Mouse (Mus musculus): ENCODE measurements around the gene Cnih1. TPM values are rescaled to one million over a fixed set of nuclear protein-coding genes. Genes with fewer than 3 reads are reported as not detected.
"Not testable (repeated sequence)": the region's sequence is repeated elsewhere in the genome, so short reads cannot be mapped to it uniquely, and the experiment has no call there.

The Cnih1 gene
- 10 to 100 TPM in 3 of 26 experiments, 1 to 10 TPM in 23; 1.1 to 26.7 (median 7.0) TPM for total RNA-seq (2018; cell fraction: chromatin; rRNA removed)
- 10 to 100 TPM; 57.6 to 99.6 (median 79.9) TPM for total RNA-seq (2018; cell fraction: cytosol; rRNA removed)
- 100 to 1,000 TPM in 2 of 26 experiments, 10 to 100 TPM in 24; 11.6 to 114 (median 32.7) TPM for total RNA-seq (2018; cell fraction: nucleus; rRNA removed)
- 83.7 to 122 TPM (median 95.7 TPM) in 3 replicates for polyA plus RNA-seq (2018)

DNA sequence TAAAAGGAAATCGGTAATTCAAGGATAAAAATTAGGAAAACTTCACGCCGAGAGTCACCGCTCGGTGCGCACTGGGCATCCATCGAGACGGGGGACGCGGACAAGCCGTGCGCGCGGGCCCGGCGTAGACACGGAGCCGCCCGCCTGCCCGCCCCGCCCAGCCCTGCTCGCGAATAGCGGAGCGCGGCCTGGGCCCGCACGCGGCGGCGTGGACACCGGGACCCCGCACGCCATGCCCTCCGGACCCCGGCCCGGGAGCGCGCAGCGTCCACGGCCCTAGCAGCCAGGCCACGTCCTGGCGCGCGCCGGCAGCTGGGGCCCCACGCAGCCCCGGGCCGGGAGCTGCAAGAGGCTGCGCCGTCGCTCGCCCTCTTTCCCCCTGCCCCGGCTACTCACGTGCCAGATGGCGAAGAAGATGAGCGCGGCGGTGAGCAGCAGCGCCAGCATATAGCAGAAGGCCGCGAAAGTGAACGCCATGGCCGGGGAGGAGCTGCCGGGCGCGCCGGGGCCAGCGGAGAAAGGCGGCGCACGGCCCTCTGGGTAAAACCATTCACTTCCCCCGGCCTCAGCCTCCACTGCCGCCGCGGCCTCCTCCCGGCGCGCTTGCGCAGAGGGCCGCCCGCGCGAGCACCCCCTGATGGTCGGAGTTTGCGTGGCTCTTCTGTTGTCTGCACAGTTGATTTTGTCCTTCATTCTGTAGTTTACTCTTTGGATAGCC, at the start of gene Cnih1:
Cnih1 (minus strand) TSS at position 625 of the 718 bp plus-strand sequence.
- under 1% methylated on average over 76 of the region's 86 CpGs for WGBS (ENCODE audit: missing documents)
- peaks cover 47% of the 10 kb centered on the region for H3K79me2 ChIP-seq (ENCODE audit: inconsistent target)
- H3K27ac ChIP-seq = 0 out of 2 replicates have a peak within 1 kb of the TSS, but pooled peaks have one; percentile 8
- no peaks in the 10 kb centered on the region; the same call in 1 of the 2 replicates for H3K36me3 ChIP-seq (ENCODE audit: inconsistent target)
- H3K4me3 ChIP-seq (ENCODE audit: inconsistent target) = peak within 1 kb of the TSS; percentile 57

DNA sequence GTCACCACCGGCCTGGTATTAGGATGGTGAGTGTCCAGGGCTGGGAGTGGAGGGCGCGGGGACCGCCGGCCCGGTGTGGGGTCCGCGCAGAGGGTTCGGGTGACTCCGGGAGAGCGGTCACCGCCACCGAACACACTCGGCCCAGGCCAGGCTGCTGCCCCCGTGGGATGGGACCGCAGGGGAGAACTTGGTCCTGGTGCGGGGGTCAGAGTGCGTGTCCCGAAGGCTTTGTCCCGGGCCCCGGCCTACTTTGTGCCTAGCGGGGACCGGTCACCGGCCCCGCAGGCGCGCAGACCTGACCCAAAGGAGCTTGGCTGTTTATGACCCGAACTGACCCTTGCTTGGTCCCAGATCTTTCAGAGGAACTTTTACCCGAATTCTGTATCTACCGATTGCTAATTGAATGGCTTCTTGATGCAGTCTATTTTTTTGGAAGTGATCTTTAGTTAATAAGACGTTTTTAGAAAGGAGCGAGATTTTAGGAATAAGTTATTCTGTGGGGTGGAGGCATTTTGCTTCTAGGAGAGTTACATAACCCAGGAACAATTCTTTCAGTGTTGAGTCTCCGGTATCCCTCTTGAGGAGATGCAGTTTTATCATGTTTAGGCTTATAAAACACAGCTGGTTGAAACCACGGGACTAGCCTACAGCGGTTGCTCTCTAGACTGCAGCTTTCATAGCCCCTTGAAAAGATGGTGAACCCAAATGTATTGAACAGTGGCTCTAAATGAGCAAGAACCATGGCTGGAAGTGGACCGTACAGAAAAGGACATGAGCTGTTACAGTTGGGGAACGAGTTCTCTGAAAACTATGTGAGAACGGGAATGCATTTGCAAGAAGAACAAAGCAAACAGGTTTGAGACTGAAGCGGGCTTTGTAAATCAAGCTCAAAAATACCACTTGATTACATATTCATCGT, 44.4 kb upstream of the Cnih1 start:
- no peaks in the 10 kb centered on the region for H3K36me3 ChIP-seq (ENCODE audit: inconsistent target)
- H3K79me2 ChIP-seq (ENCODE audit: inconsistent target) = peaks cover 68% of the 10 kb centered on the region
- H3K27ac ChIP-seq = no peak overlapping the region
- H3K4me3 ChIP-seq (ENCODE audit: inconsistent target) = peak overlapping the region; percentile 64
- WGBS (ENCODE audit: missing documents) = 9% methylated on average over 39 of the region's 40 CpGs

DNA sequence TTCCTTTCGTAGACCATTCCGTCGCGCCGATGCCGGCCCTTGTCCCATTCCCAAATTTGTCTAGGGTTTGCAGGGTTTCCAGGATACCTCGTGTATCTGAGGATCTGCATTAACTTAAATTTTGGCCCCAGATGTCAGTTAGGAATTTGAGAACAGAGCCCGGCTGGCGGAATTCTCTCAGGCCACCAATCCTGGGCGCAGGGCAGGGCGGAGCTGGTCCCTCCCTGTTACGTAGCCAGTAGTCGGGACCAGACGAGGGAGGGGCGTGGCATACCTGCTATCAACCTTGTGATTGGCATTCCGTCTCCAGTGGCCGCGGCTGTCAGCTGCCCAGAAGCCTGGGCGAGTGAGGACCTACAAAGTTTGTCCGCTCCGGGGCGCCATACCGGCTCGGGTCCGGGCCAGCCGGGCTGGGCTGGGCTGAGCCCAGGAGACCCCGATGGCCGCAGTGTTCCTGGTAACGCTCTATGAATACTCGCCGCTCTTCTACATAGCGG, 43.7 kb upstream of the Cnih1 start, which contains the start of gene Cgrrf1:
Cgrrf1 (plus strand) TSS at position 289 of the 497 bp plus-strand sequence.
- 1% methylated on average over 32 of the region's 32 CpGs for WGBS (ENCODE audit: missing documents)
- Histone ChIP-seq H3K36me3 (ENCODE audit: inconsistent target) (no peaks in the 10 kb centered on the region), H3K79me2 (ENCODE audit: inconsistent target) (peaks cover 61% of the 10 kb centered on the region), H3K4me3 (ENCODE audit: inconsistent target) (peak within 1 kb of the TSS; percentile 64), H3K27ac (peak within 1 kb of the TSS; percentile 71)

DNA sequence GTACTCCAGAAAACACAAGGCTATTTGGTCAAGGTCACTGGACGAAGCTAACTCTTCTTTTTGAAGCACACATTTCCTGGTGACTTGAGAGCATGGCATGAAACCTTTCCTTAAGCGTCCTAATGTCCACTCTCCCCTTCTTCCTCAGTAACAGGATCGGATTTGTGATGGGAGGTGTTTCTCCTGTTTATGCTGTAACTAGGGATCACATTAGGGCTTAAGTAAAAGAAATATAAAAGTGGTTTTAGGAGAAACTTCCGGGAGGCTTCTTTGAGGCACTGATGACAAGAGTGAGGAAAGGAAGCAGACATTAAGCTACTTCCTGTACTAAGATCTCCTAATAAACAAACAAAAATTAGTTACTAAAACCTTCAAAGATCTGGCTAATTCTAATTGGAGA, 43.1 kb upstream of the Cnih1 start:
- WGBS (ENCODE audit: missing documents) = 0% methylated on average over 4 of the region's 4 CpGs
- H3K27ac ChIP-seq = peak overlapping the region; percentile 71

DNA sequence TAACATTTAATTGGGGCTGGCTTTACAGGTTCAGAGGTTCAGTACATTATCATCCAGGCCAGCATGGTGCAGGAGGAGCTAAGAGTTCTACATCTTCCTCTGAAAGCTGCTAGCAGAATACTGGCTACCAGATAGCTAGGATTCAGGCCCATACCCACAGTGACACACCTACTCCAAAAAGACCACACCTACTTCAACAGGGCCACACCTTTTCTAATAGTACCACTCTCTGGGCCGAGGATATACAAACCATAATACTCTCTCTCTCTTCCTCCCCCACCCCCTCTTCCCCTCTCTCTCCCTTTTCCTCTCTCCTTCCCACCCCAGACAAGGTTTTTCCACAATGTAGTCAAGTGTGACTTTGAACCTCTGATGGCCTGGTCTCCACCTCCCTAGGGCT, 39.2 kb upstream of the Cnih1 start:
- H3K4me3 ChIP-seq (ENCODE audit: inconsistent target) = no peak overlapping the region
- no peaks in the 10 kb centered on the region for H3K36me3 ChIP-seq (ENCODE audit: inconsistent target)
- peaks cover 16% of the 10 kb centered on the region for H3K79me2 ChIP-seq (ENCODE audit: inconsistent target)
- no peak overlapping the region for H3K27ac ChIP-seq
- 90% methylated on average over 1 of the region's 1 CpGs for WGBS (ENCODE audit: missing documents)

More for the DNA sequence above, 43.1 kb upstream of the Cnih1 start:
- H3K36me3 ChIP-seq (ENCODE audit: inconsistent target) = no peaks in the 10 kb centered on the region
- H3K79me2 ChIP-seq (ENCODE audit: inconsistent target) = peaks cover 55% of the 10 kb centered on the region
- peak overlapping the region; percentile 64 for H3K4me3 ChIP-seq (ENCODE audit: inconsistent target)

DNA sequence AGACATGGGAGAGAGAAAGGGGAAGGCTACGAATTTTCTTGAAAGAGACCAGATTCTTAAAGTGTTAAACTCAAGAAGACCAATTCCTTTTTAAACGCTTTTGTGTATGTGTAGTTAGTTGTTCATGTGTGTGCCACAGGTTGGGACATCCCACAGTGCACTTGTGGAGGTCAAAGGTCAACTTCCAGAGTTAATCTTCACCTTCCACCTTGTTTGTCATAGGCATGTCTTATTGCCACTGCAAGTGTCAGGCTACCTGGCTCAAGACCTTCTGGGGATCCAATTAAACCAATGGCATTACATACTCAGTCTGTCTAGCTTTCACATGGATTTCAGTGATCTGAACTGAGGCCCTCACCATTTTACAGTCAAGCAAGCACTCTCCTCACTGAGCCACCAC, 35.8 kb upstream of the Cnih1 start:
- no peak overlapping the region for H3K4me3 ChIP-seq (ENCODE audit: inconsistent target)
- H3K36me3 ChIP-seq (ENCODE audit: inconsistent target) = no peaks in the 10 kb centered on the region
- no peak overlapping the region for H3K27ac ChIP-seq
- 100% methylated on average over 2 of the region's 2 CpGs for WGBS (ENCODE audit: missing documents)
- peaks cover 28% of the 10 kb centered on the region for H3K79me2 ChIP-seq (ENCODE audit: inconsistent target)

DNA sequence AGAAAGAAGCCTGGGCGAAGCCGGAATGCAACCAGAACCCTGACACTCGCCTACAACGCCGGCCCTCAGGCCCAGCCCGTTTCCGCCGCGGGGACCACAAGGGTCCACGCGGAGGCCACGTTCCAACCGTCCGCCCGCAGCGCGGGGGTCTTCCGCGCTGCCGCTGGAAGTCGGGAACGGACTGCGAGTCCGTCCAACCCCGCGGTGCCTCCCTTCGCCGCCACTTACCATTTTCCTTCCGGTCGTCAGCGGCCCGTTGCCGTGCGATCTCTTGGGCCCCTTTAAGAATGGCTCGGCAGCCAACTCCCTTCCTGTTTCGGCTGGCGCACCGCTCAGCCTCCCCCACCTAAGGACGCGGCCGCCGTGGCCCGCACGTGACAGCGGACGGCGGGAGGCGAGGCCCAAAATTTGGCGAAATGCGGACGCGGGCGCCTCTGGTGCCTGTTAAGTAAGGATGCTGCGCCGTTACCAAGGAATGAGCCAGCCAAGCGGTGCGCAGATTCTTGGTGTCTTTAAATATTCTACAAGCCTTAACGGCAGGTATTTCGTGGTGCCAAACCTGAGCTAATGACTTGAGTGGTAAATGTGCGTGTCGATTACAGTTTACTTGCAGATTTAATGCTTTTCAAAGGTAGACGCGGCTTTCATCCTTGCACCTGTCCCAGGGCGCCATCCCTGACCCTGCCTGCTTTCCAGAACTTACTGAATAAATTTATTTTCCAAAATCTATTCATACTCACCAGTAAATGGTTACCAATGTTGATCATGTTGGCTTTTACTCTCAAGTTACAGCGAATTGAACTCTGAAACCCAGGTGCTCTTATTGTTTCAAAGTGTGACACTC, 33.9 kb upstream of the Cnih1 start, which contains the start of gene Gmfb:
Gmfb (minus strand) TSS at position 370 of the 844 bp plus-strand sequence.
- Histone ChIP-seq H3K36me3 (ENCODE audit: inconsistent target) (peaks cover 4% of the 10 kb centered on the region; the same call in 1 of the 2 replicates), H3K79me2 (ENCODE audit: inconsistent target) (peaks cover 47% of the 10 kb centered on the region), H3K27ac (peak within 1 kb of the TSS; percentile 90), H3K4me3 (ENCODE audit: inconsistent target) (peak within 1 kb of the TSS; percentile 90)
- 1% methylated on average over 65 of the region's 65 CpGs for WGBS (ENCODE audit: missing documents)

DNA sequence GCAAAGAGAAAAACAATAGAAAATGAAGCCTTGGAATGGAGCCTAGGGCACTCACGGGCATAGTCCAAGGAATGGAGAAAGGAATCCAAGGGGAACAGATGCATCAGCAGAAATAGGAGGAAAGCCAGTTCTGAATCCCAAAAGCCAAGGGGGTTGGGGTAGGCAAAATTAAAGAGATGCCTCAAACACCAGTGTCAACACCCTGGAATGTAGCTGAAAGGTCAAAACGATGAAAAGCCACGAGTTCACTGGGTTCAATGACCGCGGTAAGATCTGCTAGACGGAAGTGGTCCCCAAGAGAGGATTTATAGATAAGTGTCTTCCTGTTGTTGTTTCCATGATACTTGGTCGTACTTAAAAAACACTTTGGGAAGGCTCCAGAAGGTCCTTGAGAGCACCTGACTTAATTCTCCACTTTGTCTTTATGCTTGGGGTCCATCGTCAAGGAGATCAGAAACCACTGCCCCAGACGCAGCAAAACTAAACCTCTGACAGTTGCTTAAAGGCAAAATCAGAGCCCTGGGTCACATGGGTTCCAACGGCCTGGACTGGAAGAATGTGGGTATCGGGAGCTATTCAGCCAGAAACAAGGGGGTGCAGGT, 33.2 kb upstream of the Cnih1 start:
- WGBS (ENCODE audit: missing documents) = 0% methylated on average over 11 of the region's 11 CpGs
- Histone ChIP-seq H3K36me3 (ENCODE audit: inconsistent target) (peaks cover 11% of the 10 kb centered on the region), H3K27ac (peak overlapping the region; percentile 90)

DNA sequence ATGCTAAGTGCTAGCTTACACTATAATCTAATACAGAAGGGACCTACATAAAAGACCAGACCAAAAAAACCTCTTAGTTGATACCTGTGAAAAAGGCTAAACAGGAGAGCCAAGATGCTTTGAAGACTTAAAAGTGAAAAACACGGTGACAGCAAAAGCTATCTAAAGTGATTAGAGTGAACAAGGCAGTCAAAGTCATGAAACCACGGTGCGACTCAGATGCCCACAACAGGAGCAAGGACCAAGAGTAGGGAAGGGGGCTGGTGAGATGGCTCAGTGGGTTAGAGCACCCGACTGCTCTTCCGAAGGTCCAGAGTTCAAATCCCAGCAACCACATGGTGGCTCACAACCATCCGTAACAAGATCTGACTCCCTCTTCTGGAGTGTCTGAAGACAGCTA, 31.8 kb upstream of the Cnih1 start:
- not testable (repeated sequence) for H3K27ac ChIP-seq
- peaks cover 69% of the 10 kb centered on the region for H3K79me2 ChIP-seq (ENCODE audit: inconsistent target)
- 84% methylated on average over 3 of the region's 6 CpGs for WGBS (ENCODE audit: missing documents)

More for the DNA sequence above, 33.2 kb upstream of the Cnih1 start:
- Histone ChIP-seq H3K4me3 (ENCODE audit: inconsistent target) (peak overlapping the region; percentile 90), H3K79me2 (ENCODE audit: inconsistent target) (peaks cover 54% of the 10 kb centered on the region)

DNA sequence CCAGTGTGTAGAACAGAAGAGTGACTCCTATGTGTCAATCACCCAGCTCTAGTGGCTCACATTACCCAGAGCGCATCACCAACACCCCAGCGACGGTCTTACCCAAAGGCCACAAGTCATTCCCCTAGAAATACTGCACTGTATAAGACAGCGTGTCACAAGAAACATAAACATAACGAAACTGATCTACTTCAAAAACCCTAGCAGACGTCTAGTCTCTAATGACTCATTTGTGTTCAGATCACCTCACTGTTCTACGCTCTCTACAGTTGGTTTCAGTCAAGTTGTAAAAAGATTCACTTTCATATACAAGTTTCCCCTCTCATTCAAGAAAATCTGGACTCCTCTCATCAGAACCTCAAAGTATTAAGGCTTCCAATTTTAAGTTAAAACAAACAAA, 30.5 kb upstream of the Cnih1 start:
- 95% methylated on average over 7 of the region's 7 CpGs for WGBS (ENCODE audit: missing documents)
- H3K36me3 ChIP-seq (ENCODE audit: inconsistent target) = peaks cover 30% of the 10 kb centered on the region
- H3K4me3 ChIP-seq (ENCODE audit: inconsistent target) = no peak overlapping the region
- peaks cover 81% of the 10 kb centered on the region for H3K79me2 ChIP-seq (ENCODE audit: inconsistent target)
- H3K27ac ChIP-seq = no peak overlapping the region

More for the DNA sequence above, 31.8 kb upstream of the Cnih1 start:
- peaks cover 21% of the 10 kb centered on the region for H3K36me3 ChIP-seq (ENCODE audit: inconsistent target)
- H3K4me3 ChIP-seq (ENCODE audit: inconsistent target) = not testable (repeated sequence)

DNA sequence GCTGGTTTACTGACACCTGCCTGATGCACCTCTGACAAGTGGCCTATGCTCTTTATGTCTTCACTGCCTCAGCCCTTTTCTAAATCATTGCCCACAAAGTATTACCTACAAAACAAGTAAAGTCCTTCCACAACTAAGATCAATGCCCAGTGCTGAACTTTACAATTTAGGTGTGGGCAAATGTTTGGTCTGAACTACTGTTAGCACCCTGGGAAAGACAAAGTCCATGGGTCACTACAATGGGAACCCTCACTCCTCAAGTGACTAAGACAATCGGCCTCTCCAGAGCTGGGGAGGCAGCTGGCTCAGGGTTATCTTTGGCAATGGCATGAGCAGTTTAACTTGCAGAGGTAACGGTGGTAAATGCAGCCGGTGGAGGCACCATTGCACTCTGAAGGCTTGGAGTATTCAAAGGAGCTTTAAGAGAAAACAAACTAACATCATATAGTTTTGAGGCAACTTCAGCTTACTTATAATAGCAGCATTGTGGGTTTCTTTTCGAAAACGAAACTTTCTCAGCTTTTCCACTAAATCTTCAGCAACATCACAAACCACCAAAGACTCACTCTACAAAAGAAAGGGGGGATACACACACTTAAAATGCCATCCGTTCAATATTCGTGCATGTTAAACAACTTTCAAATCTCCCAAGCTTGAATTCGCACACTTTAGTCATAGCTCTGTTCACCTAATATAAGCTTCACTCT, 28.9 kb upstream of the Cnih1 start:
- peaks cover 88% of the 10 kb centered on the region for H3K79me2 ChIP-seq (ENCODE audit: inconsistent target)
- H3K36me3 ChIP-seq (ENCODE audit: inconsistent target) = peaks cover 47% of the 10 kb centered on the region
- WGBS (ENCODE audit: missing documents) = 92% methylated on average over 7 of the region's 8 CpGs
- no peak overlapping the region for H3K4me3 ChIP-seq (ENCODE audit: inconsistent target)
- H3K27ac ChIP-seq = no peak overlapping the region

DNA sequence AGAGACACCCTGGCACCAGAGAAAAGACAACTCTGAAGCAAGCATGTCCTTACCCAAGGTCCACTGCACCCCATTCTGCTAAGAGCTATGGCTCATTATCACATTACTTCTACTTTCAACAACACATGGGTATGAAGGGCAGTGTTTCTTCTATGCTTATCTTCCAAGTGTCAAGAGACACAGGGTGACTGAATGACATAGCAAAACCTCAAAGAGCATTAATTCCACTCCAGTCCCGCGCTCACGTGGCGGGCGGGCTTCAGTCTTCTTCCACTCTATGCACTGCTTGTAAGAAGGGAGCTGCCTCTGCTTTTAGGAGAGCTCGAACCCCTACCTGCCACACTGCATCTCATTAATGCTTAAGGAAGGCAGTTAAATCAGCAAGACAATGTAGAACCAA, 27.4 kb upstream of the Cnih1 start:
- Histone ChIP-seq H3K79me2 (ENCODE audit: inconsistent target) (peaks cover 76% of the 10 kb centered on the region), H3K27ac (no peak overlapping the region), H3K36me3 (ENCODE audit: inconsistent target) (peaks cover 59% of the 10 kb centered on the region), H3K4me3 (ENCODE audit: inconsistent target) (no peak overlapping the region)
- WGBS (ENCODE audit: missing documents) = 94% methylated on average over 6 of the region's 6 CpGs

DNA sequence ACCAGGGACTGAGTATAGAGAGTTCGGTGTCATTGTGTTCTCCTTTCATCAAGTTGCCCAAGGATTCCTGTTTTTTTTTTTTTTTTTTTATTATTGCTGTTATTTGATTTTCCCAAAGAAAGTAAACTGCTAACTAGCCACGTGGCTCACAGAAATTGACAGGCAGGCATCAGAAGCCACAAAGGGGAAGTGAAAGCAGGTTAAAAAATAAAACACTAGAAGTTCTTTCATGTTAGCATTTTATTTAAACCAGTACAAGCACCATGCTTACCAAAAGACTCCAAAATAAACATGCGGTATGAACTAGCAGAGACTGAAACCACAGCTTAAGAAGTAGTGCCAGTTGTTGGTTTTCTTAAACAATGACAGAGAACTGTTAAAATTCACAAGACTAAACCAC, 19.7 kb upstream of the Cnih1 start:
- Histone ChIP-seq H3K36me3 (ENCODE audit: inconsistent target) (peaks cover 21% of the 10 kb centered on the region), H3K79me2 (ENCODE audit: inconsistent target) (no peaks in the 10 kb centered on the region), H3K4me3 (ENCODE audit: inconsistent target) (no peak overlapping the region), H3K27ac (peak overlapping the region; percentile 32)
- 3% methylated on average over 3 of the region's 3 CpGs for WGBS (ENCODE audit: missing documents)
